Mouse (Mus musculus) right cerebral cortex, adult 2 months (tissue): ENCODE measurements at regions not wholly inside any gene's neighbourhood (a gene's known extent, or its start where the extent isn't known, plus 50 kb on each side); places are given as distances from the start of the nearest gene placed in this dataset.

ENCODE experiments used
- DNase-seq, 2 experiments: peaks; one replicate each; pipeline ENCODE4 v3.0.0; 2021 to 2022; ENCODE audit warnings: low spot score in 2 of 2

DNA sequence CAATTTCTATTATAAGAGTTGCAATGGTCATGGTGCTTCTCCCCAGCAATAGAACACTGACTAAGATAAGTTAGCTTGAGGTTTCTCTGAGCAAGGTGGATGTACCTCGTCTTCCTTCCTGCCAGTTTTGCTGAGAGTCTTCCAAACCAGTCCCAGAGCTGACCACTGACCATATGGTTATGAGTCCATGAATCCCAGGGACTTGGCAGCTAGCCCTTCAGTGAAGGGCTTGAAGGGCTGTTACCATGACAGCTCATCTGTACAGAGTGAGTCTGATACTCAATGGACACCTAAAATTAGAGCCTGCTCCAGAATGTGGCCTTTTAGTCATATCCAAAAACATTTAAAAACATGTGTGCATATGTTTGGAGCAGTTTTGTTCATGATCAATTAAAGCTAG, 297.5 kb upstream of the Thsd7b start:
- DNase-seq, result no peak

GRCm38 (mm10) chr1:128951436-128951835, 321.7 kb upstream of the Thsd7b start:
- no peak for DNase-seq

DNA sequence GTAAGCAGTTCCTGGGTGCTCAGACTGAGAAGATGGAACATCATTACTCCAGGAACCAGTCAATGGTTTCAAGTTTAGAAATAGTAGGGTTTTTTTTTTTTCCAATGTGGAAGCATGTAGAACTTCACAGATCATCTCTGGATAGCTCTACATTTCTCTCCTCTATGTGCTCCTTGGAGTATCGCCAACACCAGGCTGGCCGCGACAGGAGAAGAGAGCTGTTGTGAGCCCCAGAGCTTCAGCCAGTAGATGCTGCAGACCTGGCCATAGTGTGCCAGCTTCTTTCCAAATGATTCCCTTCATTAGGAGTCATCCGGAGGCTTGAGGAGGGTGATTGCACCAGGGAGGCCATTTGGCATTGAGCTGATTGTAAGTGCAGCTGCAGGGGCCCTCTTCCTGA, 322.6 kb upstream of the Thsd7b start:
- no peak for DNase-seq

DNA sequence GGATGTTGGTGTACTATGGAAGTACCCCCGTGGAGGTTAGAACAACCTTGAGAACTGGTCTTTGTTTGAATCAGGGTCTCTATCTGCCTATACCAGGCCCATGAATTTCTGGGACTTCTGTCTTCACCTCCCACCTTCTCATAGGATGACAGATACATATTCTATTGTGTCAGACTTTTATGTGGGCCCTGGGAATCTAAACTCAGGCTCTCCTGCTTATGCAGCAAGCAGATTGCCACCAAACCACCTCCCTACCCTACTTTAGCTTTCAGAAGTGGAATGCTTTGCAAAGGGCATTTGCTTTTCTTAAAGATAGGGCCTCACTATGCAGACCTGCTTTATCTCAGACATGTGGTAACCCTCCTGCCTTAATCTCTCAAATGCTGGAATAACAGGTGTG, 322.7 kb upstream of the Cxcr4 start:
- DNase-seq, result no peak

DNA sequence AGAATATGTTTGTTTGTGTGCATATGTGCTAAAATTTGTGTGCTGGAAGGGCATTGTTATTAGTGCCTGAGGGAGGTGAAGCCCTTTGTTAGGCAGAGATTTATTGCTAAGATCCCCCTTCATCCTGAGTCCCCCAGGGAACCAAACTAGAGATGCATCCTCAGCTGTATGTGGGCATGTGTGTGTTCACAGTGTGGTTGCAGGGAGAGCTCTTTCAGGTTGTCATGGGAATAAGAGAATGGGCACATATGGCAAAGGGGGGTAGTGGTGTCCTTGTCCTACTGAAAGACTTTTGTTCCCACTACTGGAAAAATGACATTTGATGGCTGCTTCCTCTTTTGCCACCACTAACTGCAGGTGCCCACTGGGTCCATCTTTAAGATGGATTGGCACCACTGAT, 320.4 kb upstream of the Cxcr4 start:
- DNase-seq, result no peak

DNA sequence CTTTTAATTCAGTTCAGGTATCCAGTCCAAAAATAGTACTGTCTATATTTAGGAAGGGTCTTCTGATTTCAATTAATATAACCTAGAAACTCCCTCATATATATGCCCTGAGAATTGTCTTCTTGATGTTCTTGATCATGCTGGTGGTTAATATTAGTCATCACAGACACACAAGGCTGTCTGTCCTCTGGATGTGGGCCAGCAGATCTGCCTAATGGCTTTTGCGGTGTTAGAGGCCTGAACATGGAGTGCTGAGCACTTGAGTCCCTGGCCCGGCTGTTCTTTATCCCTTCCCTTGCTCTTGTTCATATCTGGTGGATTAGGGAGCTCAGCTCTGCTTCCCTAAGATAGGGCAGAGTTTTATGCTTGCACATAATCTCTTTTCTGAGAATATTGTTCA, 315.5 kb upstream of the Cxcr4 start:
- DNase-seq, result no peak

DNA sequence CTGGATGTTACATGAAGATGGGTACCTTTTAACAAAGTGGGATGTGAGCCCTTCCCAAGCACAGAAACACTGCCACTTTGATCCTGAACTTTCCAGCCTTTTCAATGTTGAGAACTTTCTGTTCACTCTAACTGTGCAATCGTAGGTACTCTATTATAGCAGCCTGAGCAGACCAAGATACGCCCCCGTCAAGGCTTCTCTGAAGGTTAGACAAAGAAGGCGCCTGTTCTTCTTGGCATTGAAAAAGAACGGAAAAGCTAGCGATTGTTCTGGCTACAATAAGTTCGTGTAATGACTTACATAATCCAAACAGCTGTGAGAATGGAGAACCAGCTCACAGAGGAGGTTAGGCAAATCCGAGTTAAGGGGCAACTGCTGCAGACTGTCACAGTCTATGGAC, 305.9 kb upstream of the Cxcr4 start:
- no peak for DNase-seq

DNA sequence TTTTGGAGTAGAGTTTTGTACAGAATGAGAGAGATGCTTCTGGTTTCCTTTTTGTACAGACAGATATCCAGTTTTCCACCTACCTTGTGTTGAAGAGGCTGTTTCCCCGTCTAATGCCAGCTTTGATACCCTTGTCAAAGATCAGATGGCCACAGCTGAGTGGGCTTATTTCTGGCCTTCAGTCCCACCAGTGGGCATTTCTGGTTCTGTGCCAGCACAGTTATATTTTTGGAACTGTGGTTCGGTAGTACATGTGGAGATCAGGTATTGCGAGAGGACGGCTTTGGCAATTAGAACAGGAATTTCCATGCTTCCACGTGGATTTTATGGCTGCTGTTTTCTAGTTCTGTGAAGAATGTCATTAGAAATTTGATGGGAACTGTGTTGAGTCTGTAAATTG, 302.5 kb upstream of the Cxcr4 start:
- DNase-seq, result no peak

DNA sequence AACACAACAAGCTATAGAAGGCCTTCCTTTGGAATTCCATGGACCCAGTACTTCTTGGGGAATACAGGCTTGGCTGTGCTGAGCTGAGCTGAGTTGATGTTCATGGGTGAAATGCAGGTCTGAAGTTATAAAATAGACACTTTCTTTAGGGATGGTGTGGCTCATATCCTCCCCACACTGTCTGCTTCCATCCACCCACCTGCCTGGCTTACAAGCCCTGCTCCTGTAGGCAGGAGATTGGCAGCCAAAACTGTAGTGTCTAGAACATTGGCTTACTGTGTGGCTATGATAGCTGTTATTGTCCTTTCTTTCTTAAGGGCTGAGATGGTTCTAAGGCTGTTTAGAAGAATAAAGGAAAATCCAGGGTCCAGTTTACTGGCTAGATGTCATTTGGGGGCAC, 286.2 kb upstream of the Cxcr4 start:
- peak; percentile 32 to 37 for DNase-seq

DNA sequence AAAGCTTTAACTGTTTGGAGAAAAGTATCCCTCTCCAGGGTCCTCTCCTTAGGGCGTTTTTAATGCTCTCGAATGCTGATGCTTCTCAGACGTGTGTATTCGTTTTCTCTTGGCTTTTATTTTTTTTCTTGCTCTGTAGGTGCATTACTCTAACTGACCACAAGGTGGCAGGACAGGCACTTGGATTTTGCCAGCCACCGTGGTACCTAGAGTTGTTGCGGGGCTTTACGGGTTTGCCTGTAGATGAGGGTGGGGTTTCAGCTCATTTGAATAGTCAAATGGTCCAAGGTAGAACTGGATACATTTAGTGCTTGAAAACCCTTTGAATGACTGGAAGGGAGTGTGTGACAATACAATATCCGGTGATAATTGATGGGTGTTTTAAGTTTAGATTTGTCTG, 283.2 kb upstream of the Cxcr4 start:
- DNase-seq, result peak; percentile 64 to 72

DNA sequence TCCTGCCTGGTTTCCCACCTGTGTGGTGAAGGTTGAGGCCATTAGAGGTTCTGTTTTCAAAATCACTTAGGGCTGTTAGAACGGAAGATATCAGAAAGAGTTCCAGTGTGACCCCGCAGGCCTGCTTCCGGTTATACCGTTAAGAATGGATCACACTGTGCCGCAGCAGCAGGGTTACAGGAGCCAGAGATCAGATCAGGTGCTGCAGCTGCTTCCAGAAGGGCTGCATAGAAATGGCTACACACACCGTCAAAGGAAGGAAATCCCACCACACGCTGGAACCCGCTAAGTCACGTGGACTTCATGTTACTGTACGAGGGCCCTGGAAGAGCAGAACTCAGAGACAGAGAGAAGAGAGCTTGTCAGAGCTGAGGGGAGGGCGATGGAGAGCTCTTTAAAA, 282.1 kb upstream of the Cxcr4 start:
- no peak for DNase-seq

GRCm38 (mm10) chr1:128868761-128869160, 276.7 kb upstream of the Cxcr4 start:
- no peak for DNase-seq

GRCm38 (mm10) chr1:128860537-128860936, 268.4 kb upstream of the Cxcr4 start:
- no peak for DNase-seq

DNA sequence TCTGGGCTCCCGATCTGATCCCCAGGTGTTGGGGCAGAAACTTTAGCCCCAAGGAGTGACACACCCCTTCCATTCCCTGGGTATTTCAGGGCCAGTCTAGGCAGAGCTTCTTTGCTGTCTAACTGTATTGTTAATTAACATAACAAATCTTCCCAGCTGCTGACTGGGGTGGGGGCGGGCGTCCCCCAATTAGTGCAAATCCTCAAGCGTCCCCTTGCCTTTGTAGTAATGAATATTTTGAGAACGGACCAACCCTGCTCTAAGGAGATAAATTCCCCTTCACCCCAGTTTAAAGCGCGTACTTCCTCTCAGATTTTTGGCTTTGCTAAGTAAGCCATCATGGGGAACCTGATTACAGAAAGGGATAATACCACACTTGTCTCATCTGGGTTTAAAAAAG, 268.0 kb upstream of the Cxcr4 start:
- no peak for DNase-seq

GRCm38 (mm10) chr1:128858661-128859060, 266.6 kb upstream of the Cxcr4 start:
- no peak for DNase-seq

- DNase-seq, result no peak
These were observed 264.8 kb upstream of the Cxcr4 start for GRCm38 (mm10) chr1:128856933-128857332.

DNA sequence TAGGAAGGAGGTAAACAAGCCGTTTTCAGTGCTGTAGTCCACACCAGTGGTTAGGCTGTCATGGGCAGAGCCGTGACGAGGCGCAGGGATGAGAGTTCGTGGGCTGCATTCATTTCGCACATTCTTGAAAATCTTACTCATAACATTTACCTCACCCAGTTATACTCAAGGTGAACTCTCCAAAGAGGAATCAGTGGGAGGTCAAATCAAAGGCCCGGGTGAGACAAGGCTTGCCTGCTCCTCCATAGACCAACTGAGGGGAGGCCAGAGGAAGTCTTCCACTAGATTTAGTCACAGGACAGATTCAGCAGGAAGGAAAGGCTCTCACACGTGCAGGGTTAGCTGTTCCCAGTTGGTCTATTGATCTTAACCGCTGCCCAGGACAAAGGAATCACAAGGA, 262.6 kb upstream of the Cxcr4 start:
- no peak for DNase-seq

- no peak for DNase-seq
These were observed 261.2 kb upstream of the Cxcr4 start for GRCm38 (mm10) chr1:128853286-128853685.

DNA sequence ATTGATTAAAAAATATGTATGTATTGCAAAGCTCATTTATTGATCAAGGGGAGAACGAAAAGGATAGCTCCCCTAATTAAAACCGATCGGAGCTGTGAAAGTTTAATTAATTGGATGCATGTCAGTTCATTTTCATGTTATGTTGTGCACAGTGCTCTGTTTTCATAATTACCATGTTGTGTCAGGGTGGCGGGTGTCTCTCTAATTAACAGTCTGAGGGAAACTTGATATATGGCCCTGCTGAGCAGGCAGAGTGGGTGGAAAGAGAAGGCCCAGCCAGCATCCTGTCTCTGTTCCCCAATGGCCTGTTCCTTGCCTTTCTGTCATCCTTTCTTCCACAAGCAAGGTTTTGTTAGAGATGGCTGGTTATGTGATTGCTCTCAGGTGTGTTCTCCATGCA, 245.3 kb upstream of the Cxcr4 start:
- DNase-seq, result no peak

DNA sequence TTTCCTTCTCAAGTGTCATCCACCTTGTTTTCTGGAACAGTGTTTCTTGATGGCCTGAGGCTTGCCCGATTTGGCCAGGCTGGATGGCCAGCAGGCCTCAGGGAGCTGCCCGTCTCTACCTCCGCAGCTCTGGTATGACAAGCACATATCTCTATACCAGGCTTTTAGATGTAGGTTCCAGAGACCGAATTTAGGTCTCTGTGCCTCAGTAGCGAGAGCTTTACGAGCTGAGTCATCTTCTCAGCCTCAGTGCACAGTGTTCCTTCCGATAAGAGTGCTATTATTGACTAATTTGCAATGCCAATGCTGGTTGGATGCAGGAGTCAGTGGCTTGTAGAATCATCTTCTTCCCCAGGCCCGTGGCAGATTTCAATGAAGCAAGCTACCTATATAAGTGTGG, 243.4 kb upstream of the Cxcr4 start:
- DNase-seq, result no peak

- DNase-seq, result no peak
These were observed 241.1 kb upstream of the Cxcr4 start for GRCm38 (mm10) chr1:128833096-128833715.

- DNase-seq, result peak; percentile 66 to 80
These were observed 240.2 kb upstream of the Cxcr4 start for GRCm38 (mm10) chr1:128832201-128832883.

- DNase-seq, result no peak
These were observed 238.7 kb upstream of the Cxcr4 start for GRCm38 (mm10) chr1:128830671-128831240.

DNA sequence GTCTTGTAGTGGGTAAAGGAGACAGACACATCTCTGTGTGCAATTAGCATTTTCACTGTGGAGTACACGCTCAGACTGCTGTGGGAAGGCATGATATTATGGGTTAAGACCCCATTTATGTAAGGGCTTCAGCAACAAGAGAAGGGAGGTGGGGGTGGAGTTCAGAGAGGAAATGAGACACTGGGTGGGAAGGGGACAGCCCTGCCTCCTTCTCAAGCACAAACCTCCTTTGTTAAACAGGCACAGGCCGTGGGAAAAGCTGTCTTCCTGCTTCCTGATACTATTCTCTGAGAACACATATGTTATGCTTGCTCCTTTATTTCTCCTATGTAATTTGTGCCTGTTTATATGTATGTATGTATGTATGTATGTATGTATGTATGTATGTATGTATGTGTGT, 237.4 kb upstream of the Cxcr4 start:
- DNase-seq, result no peak
